Mouse (Mus musculus): ENCODE measurements around the gene Zbtb45.
A peak's percentile ranks its signal among the peaks of the same experiment; 100 is the strongest.

DNA sequence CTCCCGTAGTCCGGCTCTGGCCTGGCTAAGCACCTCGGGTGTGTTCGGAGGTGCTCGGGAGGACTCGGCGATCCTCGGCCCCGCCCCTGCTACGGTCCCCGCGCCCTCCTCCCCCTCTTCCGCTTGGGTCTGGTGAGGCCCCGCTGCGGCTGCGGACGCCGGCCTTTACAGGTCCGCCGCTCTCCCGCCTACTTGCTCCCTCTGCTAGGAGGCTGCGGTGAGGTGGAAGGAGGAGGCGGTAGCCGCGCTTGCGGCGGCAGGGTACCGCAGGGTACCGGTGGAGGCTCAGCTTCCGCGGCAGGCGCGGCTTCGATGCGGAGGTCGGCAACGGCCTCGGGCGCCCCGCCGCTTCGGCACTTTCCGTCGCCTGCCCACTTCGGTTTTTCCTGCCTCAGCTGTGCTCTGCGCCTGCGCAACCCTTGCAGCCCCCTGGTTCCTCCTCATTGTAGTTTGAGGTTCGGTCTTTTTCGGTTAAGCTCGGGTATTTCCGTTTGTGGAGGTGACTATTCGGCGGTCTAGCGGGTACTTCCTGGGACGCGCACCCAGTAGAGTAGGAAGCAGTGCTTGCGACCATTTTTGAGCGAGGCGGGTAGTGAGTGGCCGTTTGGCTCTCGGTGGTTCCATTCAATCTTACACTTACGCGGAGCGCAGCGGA lies 28.2 kb upstream of the Zbtb45 start, which contains the start of gene Ube2m:
- no peak for TF ChIP-seq MAX (IDR thresholded peaks at IDR 0.05; ENCODE audit: low read depth)
- peak; percentile 96 for TF ChIP-seq POLR2A (IDR thresholded peaks at IDR 0.05; ENCODE audit: insufficient read length, low read depth)
- TF ChIP-seq SRF (IDR thresholded peaks at IDR 0.05; ENCODE audit: control insufficient read depth, insufficient read length, low read depth): no peak
- TF ChIP-seq E2F4 (IDR thresholded peaks at IDR 0.05; ENCODE audit: insufficient read depth): no peak
